Mouse (Mus musculus) limb, embryonic 10.5 days (tissue): ENCODE measurements around the gene Gata2. TPM values are rescaled to one million over a fixed set of nuclear protein-coding genes. Genes with fewer than 3 reads are reported as not detected.

Experiments
- polyA plus RNA-seq: library from polyadenylated mRNA; unstranded; fragments of >200 nt; fragmentation: Nextera tagmentation; extraction: Ambion mirVana; gene quantifications from 2 replicates; pipeline ENCODE4 v1.2.1, GENCODE M21; 2016

Gene Gata2
- polyA plus RNA-seq, 1 experiment from 2014 or later, result 9.0 TPM

Other genes starting within 250 kb of the Gata2 start
- gene H1fx, start 212.3 kb upstream of the Gata2 start, polyA plus RNA-seq, result 40.2 and 46.3 TPM in 2 replicates
- 206 and 208 TPM in 2 replicates for gene Rab7, start 148.6 kb upstream of the Gata2 start, polyA plus RNA-seq
- 324 and 340 TPM in 2 replicates for gene Rpn1, start 109.4 kb upstream of the Gata2 start, polyA plus RNA-seq
- not detected in 2 replicates for gene Dnajb8, start 28.4 kb downstream of the Gata2 start, polyA plus RNA-seq